Mouse (Mus musculus) MEL (cell line): ENCODE results near the gene Rspo4. TPM values are rescaled to one million over a fixed set of nuclear protein-coding genes. Genes with fewer than 3 reads are reported as not detected.

Experiments
- DNase-seq: peaks from one replicate; pipeline ENCODE4 v3.0.0; 2011; ENCODE audit warnings: low read depth, low spot score
- H3K27ac ChIP-seq: 2 replicates; pipeline ENCODE4 v1.5.1; 2012; ENCODE audit warnings: low read depth, mild to moderate bottlenecking, control low read depth, low read length, moderate library complexity; ENCODE audit not compliant: control insufficient read depth
- H3K27me3 ChIP-seq, 2 experiments: fragments of 150-350 bp in 1 of 2; sonication (generic) in 1 of 2; 2 replicates each; pipeline ENCODE4 v1.6.1; 2012; ENCODE audit warnings: low read length in 2 of 2, mild to moderate bottlenecking in 2 of 2, improper control_type of control experiment in 1 of 2, moderate library complexity in 1 of 2; ENCODE audit not compliant: insufficient read depth in 2 of 2, control insufficient read depth in 1 of 2
- H3K36me3 ChIP-seq, 2 experiments: 2 replicates each; pipeline ENCODE4 v1.6.1; 2012 to 2014; ENCODE audit warnings: low read length in 2 of 2, improper control_type of control experiment in 1 of 2, inconsistent platforms in 1 of 2, mild to moderate bottlenecking in 1 of 2; ENCODE audit not compliant: insufficient read depth in 2 of 2, control insufficient read depth in 1 of 2
- H3K4me1 ChIP-seq, 2 experiments: fragments of 150-350 bp in 1 of 2; sonication (generic) in 1 of 2; 2 replicates each; pipeline ENCODE4 v1.6.1; 2012; ENCODE audit warnings: low read length in 2 of 2, improper control_type of control experiment in 1 of 2, mild to moderate bottlenecking in 1 of 2; ENCODE audit not compliant: insufficient read depth in 2 of 2, control insufficient read depth in 1 of 2
- H3K4me3 ChIP-seq, 2 experiments: fragments of 150-350 bp in 1 of 2; sonication (generic) in 1 of 2; 2 replicates each; pipeline ENCODE4 v1.5.1; 2012; ENCODE audit warnings: low read depth in 2 of 2, low read length in 2 of 2, mild to moderate bottlenecking in 2 of 2, moderate library complexity in 2 of 2, control low read depth in 1 of 2, improper control_type of control experiment in 1 of 2; ENCODE audit not compliant: control insufficient read depth in 1 of 2, insufficient read depth in 1 of 2
- H3K79me2 ChIP-seq: 2 replicates; pipeline ENCODE4 v1.6.1; 2012; ENCODE audit warnings: mild to moderate bottlenecking, low read length, moderate library complexity; ENCODE audit not compliant: control insufficient read depth, poor library complexity, insufficient read depth
- H3K9ac ChIP-seq: 2 replicates; pipeline ENCODE4 v1.6.1; 2012; ENCODE audit warnings: low read depth, mild to moderate bottlenecking, control low read depth, low read length, moderate library complexity; ENCODE audit not compliant: control insufficient read depth, poor library complexity, severe bottlenecking
- H3K9me3 ChIP-seq: fragments of 150-350 bp; sonication (generic); replicated peaks from 2 replicates; pipeline ENCODE4 v1.6.1; 2012; ENCODE audit warnings: mild to moderate bottlenecking, low read length, improper control_type of control experiment, moderate library complexity; ENCODE audit not compliant: insufficient read depth
- BHLHE40 ChIP-seq: IDR thresholded peaks from 2 replicates; pipeline ENCODE4 v1.6.1; 2012; ENCODE audit warnings: low read depth, mild to moderate bottlenecking, inconsistent platforms, low read length, improper control_type of control experiment, borderline replicate concordance
- CHD1 ChIP-seq: IDR thresholded peaks from 2 replicates; pipeline ENCODE4 v1.6.1; 2012; ENCODE audit warnings: low read depth, mild to moderate bottlenecking, inconsistent platforms, low read length, improper control_type of control experiment
- CHD2 ChIP-seq: IDR thresholded peaks from 2 replicates; pipeline ENCODE4 v1.6.1; 2011; ENCODE audit warnings: low read length, improper control_type of control experiment
- CTCF ChIP-seq, 3 experiments: IDR thresholded peaks in 2 of 3; conservative IDR thresholded peaks in 1 of 3; 2 replicates each; pipeline ENCODE4 v1.5.1; 2011 to 2012; ENCODE audit warnings: low read length in 3 of 3, low read depth in 2 of 3, mild to moderate bottlenecking in 2 of 3, improper control_type of control experiment in 1 of 3, inconsistent platforms in 1 of 3, mixed read lengths in 1 of 3, moderate library complexity in 1 of 3; ENCODE audit not compliant: control insufficient read depth in 1 of 3, insufficient read depth in 1 of 3, poor library complexity in 1 of 3, severe bottlenecking in 1 of 3
- ELF1 ChIP-seq: IDR thresholded peaks from 2 replicates; pipeline ENCODE4 v1.6.1; 2014; ENCODE audit warnings: low read depth, mild to moderate bottlenecking, inconsistent platforms, low read length, improper control_type of control experiment, moderate library complexity
- EP300 ChIP-seq, 2 experiments: IDR thresholded peaks; 2 replicates each; pipeline ENCODE4 v1.6.1; 2011; ENCODE audit warnings: improper control_type of control experiment in 2 of 2, low read length in 2 of 2, low read depth in 1 of 2, mild to moderate bottlenecking in 1 of 2
- ETS1 ChIP-seq: IDR thresholded peaks from 2 replicates; pipeline ENCODE4 v1.6.1; 2012; ENCODE audit warnings: low read depth, mild to moderate bottlenecking, inconsistent platforms, low read length, improper control_type of control experiment, moderate library complexity
- MAX ChIP-seq: IDR thresholded peaks from 2 replicates; pipeline ENCODE4 v1.6.1; 2011; ENCODE audit warnings: low read length, improper control_type of control experiment
- MAZ ChIP-seq: IDR thresholded peaks from 2 replicates; pipeline ENCODE4 v1.6.1; 2012; ENCODE audit warnings: low read depth, mild to moderate bottlenecking, inconsistent platforms, low read length, improper control_type of control experiment
- MXI1 ChIP-seq: IDR thresholded peaks from 2 replicates; pipeline ENCODE4 v1.6.1; 2011; ENCODE audit warnings: mild to moderate bottlenecking, low read depth, low read length, improper control_type of control experiment
- MYB ChIP-seq: IDR thresholded peaks from 2 replicates; pipeline ENCODE4 v1.6.1; 2011; ENCODE audit warnings: mild to moderate bottlenecking, low read depth, low read length, improper control_type of control experiment
- MYC ChIP-seq: IDR thresholded peaks from 2 replicates; pipeline ENCODE4 v1.6.1; 2011; ENCODE audit warnings: low read depth, mild to moderate bottlenecking, low read length, improper control_type of control experiment, moderate library complexity
- NELFE ChIP-seq: IDR thresholded peaks from 2 replicates; pipeline ENCODE4 v1.6.1; 2011; ENCODE audit warnings: low read depth, low read length, improper control_type of control experiment
- NRF1 ChIP-seq: IDR thresholded peaks from 2 replicates; pipeline ENCODE4 v1.6.1; 2014; ENCODE audit warnings: low read depth, mild to moderate bottlenecking, inconsistent platforms, low read length, improper control_type of control experiment, moderate library complexity; ENCODE audit not compliant: poor library complexity, insufficient read depth, severe bottlenecking
- POLR2A ChIP-seq, 2 experiments: IDR thresholded peaks; 2 replicates each; pipeline ENCODE4 v1.6.1; 2011 to 2012; ENCODE audit warnings: low read length in 2 of 2, mild to moderate bottlenecking in 2 of 2, control low read depth in 1 of 2, improper control_type of control experiment in 1 of 2, low read depth in 1 of 2, moderate library complexity in 1 of 2; ENCODE audit not compliant: control insufficient read depth in 1 of 2, insufficient read depth in 1 of 2, poor library complexity in 1 of 2
- POLR2AphosphoS2 ChIP-seq: IDR thresholded peaks from 2 replicates; pipeline ENCODE4 v1.6.1; 2011; ENCODE audit warnings: low read length, improper control_type of control experiment
- RAD21 ChIP-seq: IDR thresholded peaks from 2 replicates; pipeline ENCODE4 v1.6.1; 2011; ENCODE audit warnings: mild to moderate bottlenecking, low read depth, low read length, improper control_type of control experiment
- RCOR1 ChIP-seq: IDR thresholded peaks from 2 replicates; pipeline ENCODE4 v1.6.1; 2012; ENCODE audit warnings: low read depth, mild to moderate bottlenecking, inconsistent platforms, low read length, improper control_type of control experiment
- SMC3 ChIP-seq: IDR thresholded peaks from 2 replicates; pipeline ENCODE4 v1.6.1; 2011; ENCODE audit warnings: low read depth, low read length, improper control_type of control experiment
- TAL1 ChIP-seq: IDR thresholded peaks from 2 replicates; pipeline ENCODE4 v1.6.1; 2012; ENCODE audit warnings: mild to moderate bottlenecking, inconsistent platforms, low read length, moderate library complexity, mixed read lengths
- UBTF ChIP-seq: IDR thresholded peaks from 2 replicates; pipeline ENCODE4 v1.6.1; 2012; ENCODE audit warnings: low read depth, mild to moderate bottlenecking, inconsistent platforms, low read length, improper control_type of control experiment, moderate library complexity, borderline replicate concordance; ENCODE audit not compliant: insufficient read depth
- ZC3H11A ChIP-seq: IDR thresholded peaks from 2 replicates; pipeline ENCODE4 v1.6.1; 2012; ENCODE audit warnings: low read depth, mild to moderate bottlenecking, inconsistent platforms, low read length, improper control_type of control experiment
- ZNF384 ChIP-seq: IDR thresholded peaks from 2 replicates; pipeline ENCODE4 v1.6.1; 2012; ENCODE audit warnings: low read depth, mild to moderate bottlenecking, inconsistent platforms, low read length, improper control_type of control experiment
- polyA plus RNA-seq, 2 experiments: library from polyadenylated mRNA; stranded (reverse) in 1 of 2; unstranded in 1 of 2; fragments of >175 nt in 1 of 2; fragments of >200 nt in 1 of 2; gene quantifications; 2 replicates each; pipeline versions ENCODE4 v1.2.1 to v1.2.4; 2012; ENCODE audit warnings: low replicate concordance in 2 of 2, low read depth in 1 of 2; ENCODE audit not compliant: insufficient read length in 2 of 2, insufficient read depth in 1 of 2, missing spikeins in 1 of 2
- total RNA-seq: library from RNA; depleted of rRNA; stranded (reverse); fragments of 300-350 nt; gene quantifications from 2 replicates; pipeline ENCODE4 v1.2.3, GENCODE M21; 2012

Rspo4 gene
- total and polyA plus RNA-seq, 3 experiments: not detected

DNA sequence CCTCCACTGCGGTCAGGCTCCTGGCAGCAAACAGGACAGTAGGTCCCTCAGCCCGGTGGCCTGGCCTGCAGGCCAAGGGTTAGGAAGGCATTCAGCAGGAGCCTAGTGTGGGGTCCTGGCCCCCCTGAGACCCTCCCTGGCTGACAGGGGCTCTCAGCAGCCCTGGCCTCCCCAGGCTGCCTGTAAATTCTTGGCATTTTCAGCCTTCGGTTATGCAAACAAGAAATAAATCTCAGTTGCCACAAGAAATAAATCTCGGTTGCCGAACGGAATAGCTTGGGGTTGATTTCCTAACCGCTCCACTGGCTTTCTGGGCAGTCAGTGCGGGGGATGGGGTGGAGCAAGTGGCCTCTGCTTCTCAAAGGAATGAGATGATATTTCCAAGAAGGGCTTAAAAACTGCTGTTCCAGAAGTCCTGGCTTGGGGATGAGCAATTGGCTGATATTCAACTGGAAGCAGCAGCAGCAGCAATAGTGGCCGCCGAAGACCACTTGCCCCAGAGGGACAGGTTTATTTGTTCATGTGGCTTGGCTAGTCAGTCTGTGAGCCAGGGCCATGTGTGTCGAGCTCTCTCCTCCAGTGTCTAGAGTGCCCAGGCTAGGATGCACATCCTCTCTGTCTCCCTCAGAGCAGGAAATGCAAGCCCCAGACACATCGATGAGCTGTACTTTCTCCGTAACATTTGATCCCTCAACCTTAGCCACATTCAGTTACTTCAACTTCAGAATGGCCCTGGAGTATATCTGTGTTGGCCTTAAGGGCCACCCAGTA, 73.5 kb downstream of the Rspo4 start:
- TF ChIP-seq ZC3H11A (no peak), SMC3 (no peak), MYB (no peak), RCOR1 (no peak), BHLHE40 (no peak), MXI1 (no peak), CHD1 (no peak), MYC (no peak), MAZ (no peak), NELFE (no peak), ETS1 (no peak), EP300 (IDR thresholded peaks at IDR 0.05; ENCODE audit: low read depth in 1 of 2, low read length in 2 of 2) (no peak), POLR2AphosphoS2 (no peak), CHD2 (no peak), NRF1 (no peak), POLR2A (IDR thresholded peaks at IDR 0.05; ENCODE audit: control insufficient read depth in 1 of 2, insufficient read depth in 1 of 2, low read depth in 1 of 2, low read length in 2 of 2, poor library complexity in 1 of 2) (no peak), ZNF384 (no peak), CTCF (IDR thresholded peaks at IDR 0.05 in 2 of 3, conservative IDR thresholded peaks at IDR 0.05 in 1 of 3; ENCODE audit: control insufficient read depth in 1 of 3, insufficient read depth in 1 of 3, low read depth in 2 of 3, low read length in 3 of 3, poor library complexity in 1 of 3, severe bottlenecking in 1 of 3) (no peak), MAX (no peak), RAD21 (no peak)
- no peaks in the 10 kb centered on the region; a peak in 2 of 4 replicates for H3K27me3 ChIP-seq
- DNase-seq: no peak

DNA sequence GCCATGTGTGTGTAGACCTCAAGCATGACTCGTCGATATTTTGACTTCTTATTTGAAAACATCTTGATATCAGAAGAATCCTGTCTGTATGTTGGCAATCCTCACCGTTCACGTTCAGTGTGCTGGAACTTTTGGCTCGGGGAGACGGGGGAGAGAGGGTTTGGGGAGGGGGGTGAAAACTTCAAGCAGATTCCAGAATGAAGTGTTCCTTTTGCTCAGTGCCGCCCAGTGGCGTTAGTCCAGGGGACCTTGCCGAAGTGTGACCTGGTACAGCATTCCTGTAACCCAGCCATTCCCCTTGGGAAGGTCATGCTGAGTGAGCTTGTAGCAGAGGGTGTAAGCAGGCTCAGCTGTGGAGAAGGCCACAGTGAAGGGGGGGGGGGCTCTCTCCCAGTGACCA, 76.4 kb downstream of the Rspo4 start:
- no peaks in the 10 kb centered on the region for H3K79me2 ChIP-seq
- no peak for DNase-seq
- H3K4me1 ChIP-seq: no peaks in the 10 kb centered on the region
- H3K9me3 ChIP-seq: no peaks in the 10 kb centered on the region
- H3K27me3 ChIP-seq: peaks cover 0 to 3% of the 10 kb centered on the region in 2 experiments; a peak in 2 of 4 replicates
- no peak overlapping the region for H3K9ac ChIP-seq
- H3K36me3 ChIP-seq: no peaks in the 10 kb centered on the region
- H3K27ac ChIP-seq: no peak overlapping the region
- H3K4me3 ChIP-seq: no peak overlapping the region
- no peak for TF ChIP-seq CTCF (IDR thresholded peaks at IDR 0.05 in 2 of 3, conservative IDR thresholded peaks at IDR 0.05 in 1 of 3; ENCODE audit: control insufficient read depth in 1 of 3, insufficient read depth in 1 of 3, low read depth in 2 of 3, low read length in 3 of 3, poor library complexity in 1 of 3, severe bottlenecking in 1 of 3)
- no peak for TF ChIP-seq TAL1
- TF ChIP-seq UBTF: no peak
- TF ChIP-seq ELF1: no peak
- TF ChIP-seq MAX: no peak
- TF ChIP-seq, all 39 proteins: peak for 0

More for the DNA sequence above, 73.5 kb downstream of the Rspo4 start:
- no peak overlapping the region for H3K9ac ChIP-seq
- H3K79me2 ChIP-seq: no peaks in the 10 kb centered on the region
- H3K4me3 ChIP-seq: no peak overlapping the region
- H3K9me3 ChIP-seq: no peaks in the 10 kb centered on the region
- H3K27ac ChIP-seq: no peak overlapping the region
- no peaks in the 10 kb centered on the region for H3K36me3 ChIP-seq
- no peaks in the 10 kb centered on the region for H3K4me1 ChIP-seq
